Mouse (Mus musculus): ENCODE data around the gene Tsc22d3. TPM values are rescaled to one million over a fixed set of nuclear protein-coding genes. Genes with fewer than 3 reads are reported as not detected.
"Not testable (repeated sequence)": the region's sequence is repeated elsewhere in the genome, so short reads cannot be mapped to it uniquely, and the experiment has no call there.

Tsc22d3 gene
- total RNA-seq, 2 experiments from 2014 or later: 121 to 145 TPM

GRCm38 (mm10) chrX:140505497-140506238 is 94.8 kb downstream of the Tsc22d3 start:
- peak in 1 of 2 experiments; percentile 10 for DNase-seq (ENCODE audit: extremely low spot score in 1 of 2, low spot score in 2 of 2)
- intact Hi-C loops (cut with DNase I): no loop called here
- H3K4me3 ChIP-seq: no peak overlapping the region
- no peak overlapping the region for H3K27ac ChIP-seq
- TF ChIP-seq CTCF (IDR thresholded peaks at IDR 0.05): no peak

GRCm38 (mm10) chrX:140503905-140504304 is 96.6 kb downstream of the Tsc22d3 start:
- DNase-seq (ENCODE audit: extremely low spot score in 1 of 2, low spot score in 2 of 2): peak; percentile 26 to 37
- intact Hi-C loops (cut with DNase I): no loop called here
- Histone ChIP-seq H3K27ac (no peak overlapping the region), H3K4me3 (no peak overlapping the region)
- peak; percentile 66 for TF ChIP-seq CTCF (IDR thresholded peaks at IDR 0.05)

- no peak overlapping the region for H3K4me3 ChIP-seq
- no peak overlapping the region for H3K27ac ChIP-seq
- TF ChIP-seq CTCF (IDR thresholded peaks at IDR 0.05): no peak
- intact Hi-C loops (cut with DNase I): no loop called here
- DNase-seq (ENCODE audit: extremely low spot score in 1 of 2, low spot score in 2 of 2): no peak
Observed at GRCm38 (mm10) chrX:140501401-140502301, 98.8 kb downstream of the Tsc22d3 start.

DNA sequence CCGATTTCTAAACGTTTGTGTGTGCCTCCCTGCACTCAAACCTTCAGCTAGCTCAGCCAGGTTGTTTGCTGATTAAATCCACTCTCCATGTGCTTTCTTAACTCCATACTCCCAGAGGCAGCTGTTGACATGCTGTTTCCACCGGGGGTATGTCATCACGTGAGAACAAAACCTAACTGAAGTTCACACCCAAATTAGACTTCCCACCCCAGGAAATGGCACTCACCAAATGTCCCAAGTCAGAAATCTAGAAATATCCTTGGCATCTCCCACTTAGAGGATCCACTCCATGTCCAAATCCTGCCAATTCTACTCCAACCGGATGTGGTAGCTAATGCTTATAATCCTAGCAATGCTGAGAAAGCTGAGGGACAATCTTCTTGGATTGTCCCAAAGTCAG is 100.2 kb downstream of the Tsc22d3 start:
- TF ChIP-seq CTCF (IDR thresholded peaks at IDR 0.05): no peak
- H3K27ac ChIP-seq: no peak overlapping the region
- no peak overlapping the region for H3K4me3 ChIP-seq
- no peak for DNase-seq (ENCODE audit: extremely low spot score in 1 of 2, low spot score in 2 of 2)
- intact Hi-C loops (cut with DNase I): no loop called here

GRCm38 (mm10) chrX:140498431-140498830 is 102.0 kb downstream of the Tsc22d3 start:
- not testable (repeated sequence) for DNase-seq (ENCODE audit: extremely low spot score in 1 of 2, low spot score in 2 of 2); H3K27ac ChIP-seq; H3K4me3 ChIP-seq
- intact Hi-C loops (cut with DNase I): loop anchor here (10.0 kb wide), 3 partner anchors 46 to 346 kb away; no protein-coding TSS in a partner anchor

- no peak overlapping the region for H3K27ac ChIP-seq
- DNase-seq (ENCODE audit: extremely low spot score in 1 of 2, low spot score in 2 of 2): no peak
- no peak overlapping the region for H3K4me3 ChIP-seq
- TF ChIP-seq CTCF (IDR thresholded peaks at IDR 0.05): no peak
- intact Hi-C loops (cut with DNase I): loop anchor here (5.0 to 10.0 kb wide), 4 partner anchors 51 to 438 kb away; no protein-coding TSS in a partner anchor
Observed at GRCm38 (mm10) chrX:140494170-140494569, 106.3 kb downstream of the Tsc22d3 start.

DNA sequence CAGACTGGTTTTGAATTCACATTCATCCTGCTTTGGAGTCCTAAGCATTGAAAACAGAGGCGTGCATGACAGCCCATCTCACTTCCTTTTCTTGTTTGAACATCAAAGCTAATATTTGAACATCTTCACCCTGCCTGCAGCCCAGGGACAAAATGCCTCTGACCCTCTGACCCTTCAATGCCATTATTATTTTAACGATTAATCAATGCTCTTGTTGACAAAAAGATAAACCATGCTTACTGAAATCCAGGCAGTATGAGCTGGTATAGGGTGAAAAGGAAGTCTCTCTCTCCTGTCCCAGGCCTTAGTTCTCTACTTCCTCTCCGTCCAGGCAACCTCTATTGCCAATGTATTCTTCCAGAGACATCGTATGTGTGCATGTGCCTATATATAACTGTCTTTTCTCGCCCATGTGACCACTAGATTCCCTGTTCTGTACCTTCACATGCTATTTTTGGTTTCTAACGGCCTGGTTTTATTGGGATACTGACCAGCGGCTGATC is 106.9 kb downstream of the Tsc22d3 start:
- intact Hi-C loops (cut with DNase I): loop anchor here (5.0 to 10.0 kb wide), 4 partner anchors 51 to 439 kb away; no protein-coding TSS in a partner anchor
- no peak overlapping the region for H3K27ac ChIP-seq
- no peak for TF ChIP-seq CTCF (IDR thresholded peaks at IDR 0.05)
- no peak overlapping the region for H3K4me3 ChIP-seq
- no peak for DNase-seq (ENCODE audit: extremely low spot score in 1 of 2, low spot score in 2 of 2)

GRCm38 (mm10) chrX:140491884-140492571 is 108.4 kb downstream of the Tsc22d3 start:
- Histone ChIP-seq H3K4me3 (no peak overlapping the region), H3K27ac (no peak overlapping the region)
- TF ChIP-seq CTCF (IDR thresholded peaks at IDR 0.05): peak; percentile 66
- intact Hi-C loops (cut with DNase I): loop anchor here (1.0 to 10.0 kb wide), 5 partner anchors 53 to 440 kb away; partner anchors contain the start of gene Tsc22d3
- DNase-seq (ENCODE audit: extremely low spot score in 1 of 2, low spot score in 2 of 2): peak in 1 of 2 experiments; percentile 27

- DNase-seq (ENCODE audit: extremely low spot score in 1 of 2, low spot score in 2 of 2): no peak
- Histone ChIP-seq H3K4me3 (no peak overlapping the region), H3K27ac (no peak overlapping the region)
- intact Hi-C loops (cut with DNase I): loop anchor here (5.0 to 10.0 kb wide), 4 partner anchors 55 to 442 kb away; no protein-coding TSS in a partner anchor
- TF ChIP-seq CTCF (IDR thresholded peaks at IDR 0.05): no peak
Observed at GRCm38 (mm10) chrX:140490203-140490602, 110.3 kb downstream of the Tsc22d3 start.

Other genes starting within 250 kb of the Tsc22d3 start
- 10 to 100 TPM; 62.8 to 76.9 TPM for gene Prps1, start 144.0 kb downstream of the Tsc22d3 start, total RNA-seq (2021)
- gene Mid2, start 63.9 kb upstream of the Tsc22d3 start, total RNA-seq (2021): 10 to 100 TPM; 23.0 to 24.4 TPM
- not detected for gene Tex13b, start 212.8 kb upstream of the Tsc22d3 start, total RNA-seq (2021)

Data from left cerebral cortex, adult 2 months (tissue).